Mouse (Mus musculus) lung, postnatal 0 days (tissue): ENCODE measurements around the gene Pappa.

Experiments
- CTCF ChIP-seq: IDR thresholded peaks from 2 replicates; pipeline ENCODE4 v1.5.1; 2016; ENCODE audit warnings: antibody characterized with exemption, mild to moderate bottlenecking
- EP300 ChIP-seq: IDR thresholded peaks from 2 replicates; pipeline ENCODE4 v1.6.1; 2016; ENCODE audit warnings: antibody characterized with exemption, mild to moderate bottlenecking, control low read depth

DNA sequence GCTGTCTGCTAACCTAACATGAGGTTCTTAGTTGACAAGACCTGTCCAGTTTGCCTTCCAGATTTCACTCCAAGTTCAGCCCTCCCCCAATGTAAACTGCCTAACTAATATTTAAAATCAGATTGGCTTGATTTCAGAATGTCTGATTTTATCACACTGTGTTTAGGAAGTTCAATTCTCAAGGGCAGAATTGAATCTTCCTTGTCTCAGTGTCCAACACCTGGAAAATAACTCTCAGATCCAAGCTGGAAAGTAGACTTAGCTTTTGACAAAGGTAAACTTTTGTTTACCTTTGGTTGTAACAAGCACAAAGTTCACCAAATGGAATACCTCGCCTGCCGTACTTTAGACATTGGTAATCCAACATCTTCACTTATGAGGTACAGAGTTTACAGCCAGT, 252.6 kb downstream of the Pappa start:
- TF ChIP-seq CTCF (no peak), EP300 (no peak)
